Mouse (Mus musculus): ENCODE results near the gene Brwd1. TPM values are rescaled to one million over a fixed set of nuclear protein-coding genes. Genes with fewer than 3 reads are reported as not detected.
A peak's percentile ranks its signal among the peaks of the same experiment; 100 is the strongest.
"Not testable (repeated sequence)": the region's sequence is repeated elsewhere in the genome, so short reads cannot be mapped to it uniquely, and the experiment has no call there.

Gene Brwd1
- total RNA-seq (2021) (10 to 100 TPM; 62.3 to 73.5 TPM), polyA plus RNA-seq (2012; rRNA removed) (16.8 and 29.0 TPM in 2 replicates)
- long read RNA-seq, transcript Brwd1-203 (5 exons, 2,382 nt) = major isoform, 25 of 26 reads
- long read RNA-seq, partial matches to known transcripts = 0 of 26 reads
- long read RNA-seq, other reads (novel, unspliced or antisense) = 1 of 26 reads

- DNase-seq = peak; percentile 96
Measured at GRCm38 (mm10) chr16:96082301-96083178, at the start of gene Brwd1. TSS of gene Brwd1 (minus strand) at chr16:96082526.

DNA sequence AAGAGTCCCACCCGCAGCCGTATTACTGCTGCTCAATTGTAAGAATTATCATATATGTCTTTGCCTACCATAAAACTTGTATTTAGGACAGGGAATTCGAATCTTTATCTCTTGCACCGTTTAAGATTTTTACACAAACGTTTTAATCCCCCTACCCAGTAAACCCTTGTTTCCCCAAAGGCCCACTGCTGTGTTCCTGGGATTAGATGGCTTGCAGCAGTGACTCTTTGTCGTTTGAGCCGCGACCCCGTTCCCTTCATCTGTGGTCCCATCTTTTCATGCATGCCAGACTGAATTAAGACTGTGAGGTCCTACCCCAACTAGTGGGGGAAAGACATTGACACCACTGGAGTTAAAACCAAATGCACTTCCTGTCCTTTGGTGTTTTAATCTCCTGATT is 46.1 kb upstream of the Brwd1 start:
- no peak for DNase-seq

DNA sequence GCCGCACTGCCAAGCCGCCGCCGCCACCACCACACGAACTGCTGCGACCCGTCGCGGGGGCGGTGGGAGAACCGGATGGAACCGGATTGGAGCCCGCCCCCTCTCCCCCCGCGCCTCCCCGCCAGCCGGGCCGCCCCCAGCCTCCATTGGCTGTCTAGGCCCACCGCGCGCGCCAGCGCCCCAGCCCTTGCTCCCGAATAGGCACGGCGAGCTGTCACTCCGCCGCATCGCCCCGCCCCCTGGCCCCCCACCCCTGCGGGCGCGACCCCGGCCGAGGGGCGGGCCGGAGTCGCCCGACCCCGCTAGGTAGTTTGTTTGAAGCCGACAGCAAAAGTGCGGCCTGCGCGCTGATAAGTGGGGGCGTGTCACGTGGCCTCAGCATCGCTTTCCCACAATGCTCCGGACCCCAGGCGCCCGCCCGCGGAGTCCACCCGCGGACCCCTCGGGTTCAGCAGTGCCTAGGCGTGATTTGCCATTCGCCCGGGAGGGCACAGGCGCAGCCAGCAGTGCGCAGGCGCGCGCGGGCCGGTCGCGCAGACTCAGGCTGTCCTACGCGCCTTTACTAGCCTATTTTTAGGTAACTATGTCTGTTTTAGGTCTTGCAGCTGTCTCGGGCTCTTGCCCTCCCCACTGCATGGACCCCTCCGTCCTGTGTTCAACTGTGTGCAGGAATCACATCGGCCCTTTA is 45.5 kb upstream of the Brwd1 start, which contains the start of gene Hmgn1:
Gene Hmgn1, minus strand, starts transcription at position 73 of the 688 bp plus-strand sequence.
- peak; percentile 99 for DNase-seq

- DNase-seq = no peak
Measured at GRCm38 (mm10) chr16:96127288-96127656, 44.9 kb upstream of the Brwd1 start.

DNA sequence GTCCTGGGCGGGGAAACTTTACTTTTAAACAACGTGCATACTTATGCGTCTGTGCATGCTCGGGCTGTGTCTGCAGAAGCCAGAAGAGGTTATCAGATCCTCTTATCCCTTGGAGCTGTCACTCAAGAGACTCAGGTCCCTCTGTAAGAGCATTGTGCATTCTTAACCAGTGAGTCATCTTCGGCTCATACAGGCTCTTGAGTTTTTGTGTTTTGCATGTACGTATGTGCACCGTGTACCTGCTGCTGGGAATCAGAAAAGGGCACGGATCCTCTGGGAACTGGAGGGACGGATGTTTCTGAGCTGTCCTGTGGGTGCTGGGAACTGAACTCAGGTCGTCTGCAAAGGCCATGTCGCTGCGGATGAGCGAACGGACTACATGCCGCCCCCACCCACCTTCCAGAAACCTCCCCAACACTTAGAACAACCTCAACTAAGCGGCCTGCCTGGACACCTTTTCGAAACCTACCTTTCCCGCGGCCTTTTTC is 44.4 kb upstream of the Brwd1 start:
- DNase-seq = peak; percentile 44

DNA sequence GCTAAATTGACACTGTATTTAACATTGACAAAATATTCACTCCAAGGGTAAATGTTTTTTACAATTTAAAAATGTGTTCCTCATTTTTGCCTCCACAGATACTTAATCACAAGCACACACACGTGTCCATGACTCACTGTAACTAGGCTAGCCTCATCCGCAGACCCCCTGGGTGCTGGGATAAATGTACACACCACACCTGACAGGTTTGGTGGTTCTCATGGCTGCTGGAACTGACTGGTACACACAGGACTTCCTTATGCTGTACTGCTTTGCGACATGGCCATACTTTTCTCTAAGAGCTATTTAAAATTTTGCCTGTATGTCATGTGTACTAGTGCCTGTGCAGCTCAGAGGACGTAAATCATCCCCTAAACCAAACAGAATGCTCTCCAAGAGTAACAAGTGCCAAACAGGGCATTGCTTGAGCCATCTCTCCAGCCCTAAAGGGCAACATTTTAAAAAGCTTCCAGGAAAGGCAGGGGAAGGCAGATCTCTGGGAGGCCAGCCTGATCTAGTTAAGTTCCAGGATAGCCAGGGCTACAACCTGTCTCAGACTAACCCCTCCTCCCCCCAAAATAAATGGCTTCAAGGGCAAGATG is 37.8 kb upstream of the Brwd1 start:
- DNase-seq = peak; percentile 19

GRCm38 (mm10) chr16:96114729-96115128 is 32.4 kb upstream of the Brwd1 start:
- no peak for DNase-seq

DNA sequence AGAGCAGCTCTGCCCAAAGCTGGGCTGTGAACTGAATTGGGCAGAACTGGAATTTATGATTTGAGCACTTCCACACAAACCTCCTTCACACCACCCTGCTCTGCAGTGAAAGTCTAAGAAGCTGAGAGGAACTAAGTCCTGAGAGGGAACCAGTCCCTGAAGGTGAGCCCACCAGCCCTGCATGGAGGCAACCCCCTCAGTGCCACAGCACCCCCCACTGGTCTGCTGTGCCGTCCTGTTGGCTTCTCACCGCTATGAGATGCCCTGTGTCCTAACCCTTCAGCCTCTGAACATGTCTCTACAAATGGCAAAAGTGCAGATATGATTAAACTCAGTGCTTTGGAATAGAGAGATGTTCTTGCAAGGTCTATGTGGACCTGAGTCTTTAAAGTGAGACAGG is 30.4 kb upstream of the Brwd1 start:
- DNase-seq = no peak

- DNase-seq = no peak
Measured at GRCm38 (mm10) chr16:96110655-96111345, 28.5 kb upstream of the Brwd1 start.

GRCm38 (mm10) chr16:96109673-96110072 is 27.3 kb upstream of the Brwd1 start:
- DNase-seq = no peak

- no peak for DNase-seq
Measured at GRCm38 (mm10) chr16:96103036-96103435, 20.7 kb upstream of the Brwd1 start.

- not testable (repeated sequence) for DNase-seq
Measured at GRCm38 (mm10) chr16:96097811-96098210, 15.5 kb upstream of the Brwd1 start.

DNA sequence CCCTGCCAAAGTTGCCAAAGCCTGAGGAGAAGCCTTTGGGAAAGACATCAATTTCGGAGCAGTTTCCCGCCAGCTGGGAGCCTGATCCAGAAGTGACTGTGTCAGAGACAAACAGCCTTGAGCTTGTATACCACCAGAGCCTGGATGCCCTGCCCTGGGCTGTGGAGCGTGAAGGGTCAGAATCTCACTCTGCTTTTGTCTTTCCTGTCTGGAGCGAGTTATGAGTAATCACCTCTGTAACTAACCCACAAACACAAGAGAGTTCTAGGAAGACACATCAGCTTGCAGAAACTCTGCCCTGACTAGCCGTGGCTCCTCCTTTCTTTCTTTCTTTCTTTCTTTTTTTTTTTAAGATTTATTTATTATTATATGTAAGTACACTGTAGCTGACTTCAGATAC is 13.6 kb upstream of the Brwd1 start:
- no peak for DNase-seq

GRCm38 (mm10) chr16:96091515-96092504 is 9.5 kb upstream of the Brwd1 start:
- peak; percentile 39 for DNase-seq

GRCm38 (mm10) chr16:96088120-96088519 is 5.8 kb upstream of the Brwd1 start:
- no peak for DNase-seq

- no peak for DNase-seq
Measured at GRCm38 (mm10) chr16:96087436-96087835, 5.1 kb upstream of the Brwd1 start.

- DNase-seq = no peak
Measured at GRCm38 (mm10) chr16:96087001-96087400, 4.7 kb upstream of the Brwd1 start.

DNA sequence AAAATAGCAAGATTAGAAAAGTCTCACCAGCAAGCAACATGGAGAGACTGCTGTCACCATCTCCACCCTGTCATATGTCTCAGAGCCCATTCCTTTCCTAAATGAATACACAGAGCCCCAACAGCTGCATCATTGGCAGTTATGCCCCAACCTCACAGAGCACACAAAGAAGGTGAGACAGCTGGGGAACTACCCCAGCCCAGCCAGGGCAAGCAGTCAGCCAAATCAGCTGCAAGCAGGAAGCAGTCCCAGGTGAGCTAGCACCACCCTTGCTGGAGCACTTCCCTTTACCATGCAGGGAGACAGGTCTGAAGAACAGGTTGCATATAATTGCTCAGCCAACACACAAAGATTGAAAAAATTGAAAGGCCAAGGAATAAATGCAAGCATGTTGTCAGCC is 3.3 kb upstream of the Brwd1 start:
- DNase-seq = no peak

DNA sequence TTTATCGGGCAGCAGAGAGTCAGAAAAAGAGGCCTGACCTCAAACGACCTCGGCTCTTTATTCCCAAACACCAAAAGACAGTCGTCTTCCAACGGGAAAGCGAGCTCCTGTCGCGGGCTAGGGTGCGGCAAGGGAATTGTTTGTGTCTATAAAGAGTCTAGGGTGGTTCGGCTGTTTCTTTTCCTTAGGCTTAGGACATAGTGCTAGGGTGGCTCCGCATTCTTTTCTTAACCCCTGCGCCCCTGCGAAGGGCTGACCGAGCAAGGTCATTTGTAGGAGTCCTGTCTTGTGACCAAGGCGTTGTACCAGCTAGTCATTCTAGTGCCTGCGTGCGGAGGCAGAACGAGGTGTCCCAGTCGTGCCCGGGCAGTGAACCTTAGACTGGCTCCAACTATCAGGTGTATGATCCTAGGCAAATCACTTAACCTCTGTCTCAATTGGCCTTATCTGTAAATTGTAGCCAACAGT is 887 bp upstream of the Brwd1 start:
- no peak for DNase-seq

DNA sequence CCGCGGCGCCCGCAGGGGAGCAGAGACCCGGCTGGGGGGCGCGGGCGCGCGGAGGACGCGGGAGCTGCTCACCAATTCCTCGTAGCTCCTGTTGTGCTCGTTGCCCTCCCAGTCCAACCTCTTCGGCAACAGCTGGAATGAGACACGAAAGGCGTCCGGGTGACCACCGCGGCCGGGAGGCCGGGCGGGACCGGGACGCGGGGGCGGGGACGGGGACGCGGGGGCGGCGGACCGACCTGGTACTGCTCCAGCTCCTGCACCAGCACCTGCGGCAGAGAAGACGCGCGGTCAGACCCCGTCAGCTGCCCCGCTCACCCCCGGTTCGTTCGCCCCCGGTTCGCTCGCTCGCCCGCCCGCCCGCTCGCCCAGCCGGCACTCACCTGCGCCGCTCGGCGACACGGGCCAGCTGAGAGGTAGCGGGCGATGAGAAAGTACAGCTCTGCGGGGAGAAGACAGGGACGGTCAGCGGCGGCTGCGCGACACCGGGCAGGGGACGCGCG is 534 bp downstream of the Brwd1 start:
- peak; percentile 79 for DNase-seq

Data from adrenal gland, adult 2 months (tissue).